Mouse (Mus musculus): Measurements from ENCODE around the gene Tmem252. TPM values are rescaled to one million over a fixed set of nuclear protein-coding genes. Genes with fewer than 3 reads are reported as not detected.

Gene Tmem252
- polyA plus RNA-seq, 1 experiment from 2014 or later: 6.0 TPM

- H3K9me3 ChIP-seq (replicated peaks; ENCODE audit: control insufficient read depth, low read length): no peaks in the 10 kb centered on the region
- peaks cover 18% of the 10 kb centered on the region for H3K4me1 ChIP-seq (ENCODE audit: control insufficient read depth, insufficient read depth, low read length)
- 72% methylated on average over 8 of the region's 8 CpGs for WGBS (ENCODE audit: insufficient replicate concordance)
- no peak overlapping the region for H3K9ac ChIP-seq (ENCODE audit: low read depth, low read length)
- no peak overlapping the region for H3K4me2 ChIP-seq
- no peak for ATAC-seq (replicated peaks; ENCODE audit: insufficient number of reproducible peaks, low FRiP score, low TSS enrichment)
- H3K27ac ChIP-seq (ENCODE audit: low read depth, low read length): no peak overlapping the region
- no peaks in the 10 kb centered on the region for H3K27me3 ChIP-seq (ENCODE audit: control insufficient read depth, insufficient read depth, low read length)
- no peaks in the 10 kb centered on the region for H3K36me3 ChIP-seq (ENCODE audit: control insufficient read depth, insufficient read depth, low read length)
- H3K4me3 ChIP-seq (ENCODE audit: low read depth, low read length): no peak overlapping the region
Measured at GRCm38 (mm10) chr19:24703680-24704079, 29.9 kb downstream of the Tmem252 start.

- Histone ChIP-seq H3K4me1 (ENCODE audit: control insufficient read depth, insufficient read depth, low read length) (peaks cover 18% of the 10 kb centered on the region), H3K4me3 (ENCODE audit: low read depth, low read length) (no peak overlapping the region), H3K27me3 (ENCODE audit: control insufficient read depth, insufficient read depth, low read length) (no peaks in the 10 kb centered on the region), H3K36me3 (ENCODE audit: control insufficient read depth, insufficient read depth, low read length) (no peaks in the 10 kb centered on the region), H3K9me3 (replicated peaks; ENCODE audit: control insufficient read depth, low read length) (no peaks in the 10 kb centered on the region), H3K4me2 (no peak overlapping the region), H3K27ac (ENCODE audit: low read depth, low read length) (no peak overlapping the region), H3K9ac (ENCODE audit: low read depth, low read length) (no peak overlapping the region)
- WGBS (ENCODE audit: insufficient replicate concordance): 74% methylated on average over 2 of the region's 2 CpGs
- no peak for ATAC-seq (replicated peaks; ENCODE audit: insufficient number of reproducible peaks, low FRiP score, low TSS enrichment)
Measured at GRCm38 (mm10) chr19:24704326-24704725, 30.5 kb downstream of the Tmem252 start.

- H3K4me3 ChIP-seq (ENCODE audit: low read depth, low read length): no peak overlapping the region
- no peak for ATAC-seq (replicated peaks; ENCODE audit: insufficient number of reproducible peaks, low FRiP score, low TSS enrichment)
- no peak overlapping the region for H3K27ac ChIP-seq (ENCODE audit: low read depth, low read length)
- H3K4me2 ChIP-seq: no peak overlapping the region
- H3K9me3 ChIP-seq (replicated peaks; ENCODE audit: control insufficient read depth, low read length): no peaks in the 10 kb centered on the region
- H3K36me3 ChIP-seq (ENCODE audit: control insufficient read depth, insufficient read depth, low read length): no peaks in the 10 kb centered on the region
- H3K9ac ChIP-seq (ENCODE audit: low read depth, low read length): no peak overlapping the region
- peaks cover 18% of the 10 kb centered on the region for H3K4me1 ChIP-seq (ENCODE audit: control insufficient read depth, insufficient read depth, low read length)
- 60% methylated on average over 1 of the region's 1 CpGs for WGBS (ENCODE audit: insufficient replicate concordance)
- H3K27me3 ChIP-seq (ENCODE audit: control insufficient read depth, insufficient read depth, low read length): no peaks in the 10 kb centered on the region
Measured at GRCm38 (mm10) chr19:24705395-24705794, 31.6 kb downstream of the Tmem252 start.

GRCm38 (mm10) chr19:24707071-24707906, 33.5 kb downstream of the Tmem252 start:
- H3K4me3 ChIP-seq (ENCODE audit: low read depth, low read length): no peak overlapping the region
- no peak overlapping the region; the same call in 1 of the 2 replicates for H3K9ac ChIP-seq (ENCODE audit: low read depth, low read length)
- 65% methylated on average over 7 of the region's 7 CpGs for WGBS (ENCODE audit: insufficient replicate concordance)
- no peaks in the 10 kb centered on the region for H3K9me3 ChIP-seq (replicated peaks; ENCODE audit: control insufficient read depth, low read length)
- H3K4me2 ChIP-seq: no peak overlapping the region
- H3K27me3 ChIP-seq (ENCODE audit: control insufficient read depth, insufficient read depth, low read length): no peaks in the 10 kb centered on the region
- no peak for ATAC-seq (replicated peaks; ENCODE audit: insufficient number of reproducible peaks, low FRiP score, low TSS enrichment)
- peak overlapping the region; percentile 25; the same call in 1 of the 2 replicates for H3K27ac ChIP-seq (ENCODE audit: low read depth, low read length)
- H3K36me3 ChIP-seq (ENCODE audit: control insufficient read depth, insufficient read depth, low read length): no peaks in the 10 kb centered on the region
- peaks cover 18% of the 10 kb centered on the region for H3K4me1 ChIP-seq (ENCODE audit: control insufficient read depth, insufficient read depth, low read length)

GRCm38 (mm10) chr19:24708032-24708431, 34.2 kb downstream of the Tmem252 start:
- ATAC-seq (replicated peaks; ENCODE audit: insufficient number of reproducible peaks, low FRiP score, low TSS enrichment): no peak
- H3K9ac ChIP-seq (ENCODE audit: low read depth, low read length): no peak overlapping the region

GRCm38 (mm10) chr19:24716303-24717097, 42.7 kb downstream of the Tmem252 start:
- 81% methylated on average over 7 of the region's 7 CpGs for WGBS (ENCODE audit: insufficient replicate concordance)
- H3K4me3 ChIP-seq (ENCODE audit: low read depth, low read length): no peak overlapping the region
- no peaks in the 10 kb centered on the region for H3K27me3 ChIP-seq (ENCODE audit: control insufficient read depth, insufficient read depth, low read length)
- H3K4me1 ChIP-seq (ENCODE audit: control insufficient read depth, insufficient read depth, low read length): no peaks in the 10 kb centered on the region
- H3K9me3 ChIP-seq (replicated peaks; ENCODE audit: control insufficient read depth, low read length): no peaks in the 10 kb centered on the region
- no peak overlapping the region for H3K27ac ChIP-seq (ENCODE audit: low read depth, low read length)
- H3K36me3 ChIP-seq (ENCODE audit: control insufficient read depth, insufficient read depth, low read length): no peaks in the 10 kb centered on the region
- H3K4me2 ChIP-seq: no peak overlapping the region
- ATAC-seq (replicated peaks; ENCODE audit: insufficient number of reproducible peaks, low FRiP score, low TSS enrichment): no peak
- H3K9ac ChIP-seq (ENCODE audit: low read depth, low read length): no peak overlapping the region

More at GRCm38 (mm10) chr19:24708032-24708431, 34.2 kb downstream of the Tmem252 start:
- Histone ChIP-seq H3K4me1 (ENCODE audit: control insufficient read depth, insufficient read depth, low read length) (peaks cover 18% of the 10 kb centered on the region), H3K4me2 (no peak overlapping the region), H3K27ac (ENCODE audit: low read depth, low read length) (peak overlapping the region; percentile 25; the same call in 1 of the 2 replicates), H3K4me3 (ENCODE audit: low read depth, low read length) (no peak overlapping the region), H3K27me3 (ENCODE audit: control insufficient read depth, insufficient read depth, low read length) (no peaks in the 10 kb centered on the region), H3K36me3 (ENCODE audit: control insufficient read depth, insufficient read depth, low read length) (no peaks in the 10 kb centered on the region), H3K9me3 (replicated peaks; ENCODE audit: control insufficient read depth, low read length) (no peaks in the 10 kb centered on the region)
- WGBS (ENCODE audit: insufficient replicate concordance): 29% methylated on average over 7 of the region's 7 CpGs

GRCm38 (mm10) chr19:24718021-24718420, 44.2 kb downstream of the Tmem252 start:
- Histone ChIP-seq H3K36me3 (ENCODE audit: control insufficient read depth, insufficient read depth, low read length) (no peaks in the 10 kb centered on the region), H3K9ac (ENCODE audit: low read depth, low read length) (no peak overlapping the region), H3K27ac (ENCODE audit: low read depth, low read length) (no peak overlapping the region), H3K4me2 (no peak overlapping the region), H3K27me3 (ENCODE audit: control insufficient read depth, insufficient read depth, low read length) (no peaks in the 10 kb centered on the region), H3K4me1 (ENCODE audit: control insufficient read depth, insufficient read depth, low read length) (no peaks in the 10 kb centered on the region), H3K9me3 (replicated peaks; ENCODE audit: control insufficient read depth, low read length) (no peaks in the 10 kb centered on the region), H3K4me3 (ENCODE audit: low read depth, low read length) (no peak overlapping the region)
- WGBS (ENCODE audit: insufficient replicate concordance): 80% methylated on average over 1 of the region's 1 CpGs
- no peak for ATAC-seq (replicated peaks; ENCODE audit: insufficient number of reproducible peaks, low FRiP score, low TSS enrichment)

GRCm38 (mm10) chr19:24719504-24719903, 45.7 kb downstream of the Tmem252 start:
- H3K9ac ChIP-seq (ENCODE audit: low read depth, low read length): no peak overlapping the region
- H3K36me3 ChIP-seq (ENCODE audit: control insufficient read depth, insufficient read depth, low read length): no peaks in the 10 kb centered on the region
- no peaks in the 10 kb centered on the region for H3K9me3 ChIP-seq (replicated peaks; ENCODE audit: control insufficient read depth, low read length)
- H3K4me3 ChIP-seq (ENCODE audit: low read depth, low read length): no peak overlapping the region
- no peak overlapping the region for H3K27ac ChIP-seq (ENCODE audit: low read depth, low read length)
- H3K4me1 ChIP-seq (ENCODE audit: control insufficient read depth, insufficient read depth, low read length): 0 out of 2 replicates have a peak, but pooled peaks cover 2% of the 10 kb centered on the region
- ATAC-seq (replicated peaks; ENCODE audit: insufficient number of reproducible peaks, low FRiP score, low TSS enrichment): no peak
- 86% methylated on average over 4 of the region's 4 CpGs for WGBS (ENCODE audit: insufficient replicate concordance)
- H3K27me3 ChIP-seq (ENCODE audit: control insufficient read depth, insufficient read depth, low read length): no peaks in the 10 kb centered on the region
- H3K4me2 ChIP-seq: no peak overlapping the region

Data from heart, embryonic 11.5 days (tissue).